Mouse (Mus musculus) heart, postnatal 0 days (tissue): Measurements from ENCODE around the gene Atp10a.

Experiments
- CTCF ChIP-seq: IDR thresholded peaks from 2 replicates; pipeline ENCODE4 v1.5.1; 2016; ENCODE audit warnings: antibody characterized with exemption, control low read depth, low read depth
- EP300 ChIP-seq: IDR thresholded peaks from 2 replicates; pipeline ENCODE4 v1.6.1; 2016; ENCODE audit warnings: antibody characterized with exemption, low read depth

GRCm38 (mm10) chr7:58655866-58656265 is at the start of gene Atp10a:
- no peak for TF ChIP-seq CTCF
- TF ChIP-seq EP300, result no peak
